Mouse (Mus musculus) neutrophil, adult 5-6 weeks (primary cell): ENCODE measurements around the gene Fcrl6. TPM values are rescaled to one million over a fixed set of nuclear protein-coding genes. Genes with fewer than 3 reads are reported as not detected.
A peak's percentile ranks its signal among the peaks of the same experiment; 100 is the strongest.

ENCODE experiments used
- ATAC-seq: fragments of 151-379, 151-347 bp; 2 replicates; pipeline ENCODE4 v1.8.0; 2017; ENCODE audit warnings: mild to moderate bottlenecking, moderate TSS enrichment; ENCODE audit not compliant: insufficient number of reproducible peaks, poor library complexity, low FRiP score, severe bottlenecking; ENCODE audit errors: extremely low read depth
- total RNA-seq: library from RNA; stranded (forward); fragments of 200-1000 nt; gene quantifications from 2 replicates; pipeline ENCODE4 v1.2.3, GENCODE M21; 2017

Fcrl6 gene
- total RNA-seq, 1 experiment from 2014 or later = 0.35 TPM

- no peak for ATAC-seq
Observed at GRCm38 (mm10) chr1:172552623-172553022, 49.7 kb downstream of the Fcrl6 start.

GRCm38 (mm10) chr1:172551009-172551408, 51.3 kb downstream of the Fcrl6 start:
- ATAC-seq = no peak

DNA sequence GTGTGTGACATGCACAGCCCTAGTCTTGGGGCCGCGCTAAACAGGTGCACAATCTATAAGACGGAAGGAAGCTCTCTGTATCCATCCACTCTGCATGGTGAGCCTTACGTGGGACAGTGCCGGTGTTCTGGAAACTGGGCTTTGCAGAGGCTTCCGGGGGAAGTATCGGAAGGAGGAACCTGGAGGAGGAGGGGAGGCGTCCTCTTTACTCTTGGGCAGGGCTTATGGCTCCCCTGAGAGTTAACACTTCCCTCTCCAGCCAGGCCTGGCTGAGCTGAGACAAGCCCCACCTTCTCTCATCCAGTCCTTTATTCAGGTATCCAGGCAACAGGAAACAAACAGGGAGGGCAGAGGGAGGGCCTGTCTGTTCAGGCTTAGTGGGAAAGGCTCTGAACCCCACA, 51.8 kb downstream of the Fcrl6 start:
- ATAC-seq = peak; percentile 88

- ATAC-seq = no peak
Observed at GRCm38 (mm10) chr1:172549717-172550116, 52.6 kb downstream of the Fcrl6 start.

DNA sequence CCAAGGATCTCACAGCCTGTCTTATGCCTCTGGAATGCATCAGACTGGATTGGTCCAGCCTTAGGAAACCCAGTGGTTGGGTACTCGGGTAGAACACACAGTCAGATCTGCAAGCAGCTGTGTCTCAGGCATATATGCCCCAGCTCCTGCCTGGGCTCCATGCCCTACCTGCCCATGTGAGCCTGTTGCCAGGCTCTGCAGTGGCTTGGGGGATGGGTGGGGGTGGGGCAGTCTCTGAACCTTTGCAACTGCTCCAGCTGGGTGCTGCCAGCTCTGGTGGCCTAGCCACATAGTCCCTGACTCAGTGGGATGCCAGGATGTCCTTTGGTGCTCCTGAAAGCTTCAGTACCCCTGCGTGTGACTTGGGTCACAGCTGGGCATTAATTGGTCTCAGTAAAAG, 53.0 kb downstream of the Fcrl6 start:
- ATAC-seq = no peak

DNA sequence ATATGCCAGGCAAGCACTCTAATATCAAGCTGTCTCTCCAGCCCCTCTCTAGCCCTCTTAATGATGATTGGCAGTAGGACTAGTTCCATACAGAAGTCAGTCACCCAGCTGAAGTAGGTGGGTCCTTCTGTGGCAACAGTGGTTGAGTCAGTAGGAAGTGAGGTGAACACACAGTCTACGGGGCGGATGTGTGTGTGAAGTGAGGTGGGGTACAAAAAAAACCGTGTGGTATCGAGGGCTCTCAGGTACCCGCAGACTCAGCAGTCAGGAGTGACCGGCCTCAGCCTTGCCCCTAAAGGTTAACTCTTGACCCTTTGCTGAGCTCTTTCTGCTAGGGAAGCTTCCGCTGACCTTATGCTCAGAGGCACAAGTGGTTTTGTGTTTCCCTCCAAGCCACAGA, 53.9 kb downstream of the Fcrl6 start:
- ATAC-seq = peak; percentile 69

Other genes with a start within 250 kb of the Fcrl6 start
- 25.0 and 27.8 TPM in 2 replicates for gene Pigm, start 226.0 kb downstream of the Fcrl6 start, total RNA-seq
- gene Slamf9, start 127.2 kb downstream of the Fcrl6 start, total RNA-seq = 2.9 and 4.1 TPM in 2 replicates
- gene Igsf9, start 120.8 kb downstream of the Fcrl6 start, total RNA-seq = 3.2 and 4.3 TPM in 2 replicates
- gene Tagln2, start 102.5 kb downstream of the Fcrl6 start, total RNA-seq = 181 and 198 TPM in 2 replicates
- 3.9 and 4.4 TPM in 2 replicates for gene Cfap45, start 81.8 kb downstream of the Fcrl6 start, total RNA-seq
- gene Vsig8, start 46.6 kb downstream of the Fcrl6 start, total RNA-seq = not detected in 2 replicates
- 1.9 and 2.3 TPM in 2 replicates for gene Slamf8, start 12.0 kb downstream of the Fcrl6 start, total RNA-seq
- gene Dusp23, start 30.4 kb upstream of the Fcrl6 start, total RNA-seq = 0.37 TPM in 1 of 2 replicates, not detected in the other
- not detected in 2 replicates for gene Crp, start 95.5 kb upstream of the Fcrl6 start, total RNA-seq